Mouse (Mus musculus) ovary, postnatal 14 days (tissue): ENCODE measurements around the gene Leo1.
A peak's percentile ranks its signal among the peaks of the same experiment; 100 is the strongest.
"Not testable (repeated sequence)": the region's sequence is repeated elsewhere in the genome, so short reads cannot be mapped to it uniquely, and the experiment has no call there.

Source experiments
- DNase-seq: peaks from one replicate; pipeline ENCODE4 v3.0.0; 2022; ENCODE audit warnings: low spot score

Gene Leo1

DNA sequence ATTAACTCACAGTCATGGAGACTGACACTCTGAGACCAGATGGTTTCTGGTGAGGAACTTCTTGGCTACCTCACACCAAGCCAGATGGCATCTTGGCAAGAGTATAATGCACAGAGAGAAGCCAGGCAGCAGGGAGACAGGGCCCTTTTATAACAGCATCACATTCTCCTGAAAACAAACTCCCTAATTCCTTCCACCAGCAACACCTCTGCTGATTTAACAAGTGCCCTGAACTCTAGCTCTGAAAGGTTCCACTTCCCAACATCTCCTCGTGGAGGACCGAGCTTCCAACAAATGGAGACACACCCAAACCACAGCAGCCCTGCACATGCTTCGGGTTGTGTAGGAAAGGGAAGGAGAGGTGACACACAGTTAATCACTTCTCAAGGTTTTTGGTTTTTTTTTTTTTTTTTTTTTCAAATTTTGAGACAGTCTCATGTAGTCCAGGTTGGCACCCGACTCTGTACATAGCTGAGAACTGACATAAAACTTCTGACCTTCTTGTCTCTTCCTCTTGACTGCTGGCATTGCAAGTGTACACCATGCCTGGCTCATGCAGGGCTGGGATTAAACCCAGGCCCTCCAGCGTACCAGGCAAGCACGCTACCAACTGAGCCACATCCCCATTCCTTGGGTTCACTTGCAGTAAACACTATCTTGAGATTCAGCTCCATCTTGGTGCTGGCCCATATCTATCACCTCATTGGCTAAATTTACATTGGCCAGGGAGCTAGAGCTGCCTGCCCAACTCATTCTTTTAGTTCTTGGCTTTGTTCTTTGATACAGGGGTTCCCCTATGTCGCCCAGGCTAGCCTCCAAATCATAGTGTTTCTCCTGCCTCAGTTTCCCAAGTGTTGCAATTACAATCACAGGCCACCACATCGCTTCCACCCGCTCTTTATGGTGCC is 13.7 kb upstream of the Leo1 start:
- no peak for DNase-seq

DNA sequence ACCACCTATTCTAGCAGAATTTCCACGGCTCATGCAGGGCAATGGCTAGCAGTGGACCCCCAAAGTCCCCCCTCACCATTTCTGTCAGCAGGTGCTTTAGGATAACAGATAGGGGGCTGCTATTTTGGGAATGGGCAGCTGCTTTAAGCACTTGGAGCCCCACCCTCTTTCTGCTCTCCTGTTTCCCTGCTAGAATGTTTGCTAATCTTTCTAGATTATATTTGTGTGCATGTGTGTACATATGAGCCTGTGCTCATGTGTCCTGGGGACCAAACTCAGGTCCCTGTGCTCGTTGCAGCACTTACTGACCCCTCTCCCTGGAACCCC is 13.1 kb upstream of the Leo1 start:
- no peak for DNase-seq

- no peak for DNase-seq
Observed at GRCm38 (mm10) chr9:75429040-75429439, 12.3 kb upstream of the Leo1 start.

DNA sequence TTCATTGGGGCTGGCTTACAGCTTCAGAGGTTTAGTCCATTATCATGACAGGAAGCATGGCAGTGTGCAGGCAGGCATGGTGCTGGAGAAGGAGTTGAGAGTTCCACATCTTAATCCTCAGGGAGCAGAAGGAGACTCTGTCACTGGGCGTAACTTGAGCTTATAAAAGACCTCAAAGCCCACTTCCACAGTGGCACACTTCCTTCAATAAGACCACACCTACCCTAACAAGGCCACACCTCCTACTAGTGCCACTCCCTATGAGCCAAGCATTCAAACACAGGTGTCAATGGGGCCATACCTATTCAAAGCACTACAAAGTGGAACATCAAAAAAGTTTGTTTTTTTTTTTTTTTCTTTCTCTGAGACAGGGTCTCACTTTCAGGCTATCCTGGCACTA is 11.7 kb upstream of the Leo1 start:
- no peak for DNase-seq

GRCm38 (mm10) chr9:75430822-75431621 is 10.3 kb upstream of the Leo1 start:
- no peak for DNase-seq

DNA sequence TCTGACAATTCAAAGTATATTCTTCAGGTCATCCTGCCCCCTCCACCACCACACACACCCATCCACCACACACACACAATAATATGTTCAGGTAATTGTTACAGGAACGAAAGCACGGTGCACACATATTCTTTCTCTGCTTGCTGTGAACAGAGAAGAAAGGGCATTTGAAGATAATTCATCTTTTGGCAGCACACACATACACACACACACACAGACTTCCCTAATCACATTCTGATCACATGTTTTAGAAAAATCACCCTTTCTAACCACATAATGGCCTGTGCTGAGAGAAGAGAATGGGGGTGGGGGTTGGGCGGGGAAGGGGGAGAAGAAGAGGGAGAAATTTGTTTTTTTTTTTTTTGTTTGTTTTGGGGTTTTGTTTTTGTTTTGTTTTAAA is 8.6 kb upstream of the Leo1 start:
- no peak for DNase-seq

DNA sequence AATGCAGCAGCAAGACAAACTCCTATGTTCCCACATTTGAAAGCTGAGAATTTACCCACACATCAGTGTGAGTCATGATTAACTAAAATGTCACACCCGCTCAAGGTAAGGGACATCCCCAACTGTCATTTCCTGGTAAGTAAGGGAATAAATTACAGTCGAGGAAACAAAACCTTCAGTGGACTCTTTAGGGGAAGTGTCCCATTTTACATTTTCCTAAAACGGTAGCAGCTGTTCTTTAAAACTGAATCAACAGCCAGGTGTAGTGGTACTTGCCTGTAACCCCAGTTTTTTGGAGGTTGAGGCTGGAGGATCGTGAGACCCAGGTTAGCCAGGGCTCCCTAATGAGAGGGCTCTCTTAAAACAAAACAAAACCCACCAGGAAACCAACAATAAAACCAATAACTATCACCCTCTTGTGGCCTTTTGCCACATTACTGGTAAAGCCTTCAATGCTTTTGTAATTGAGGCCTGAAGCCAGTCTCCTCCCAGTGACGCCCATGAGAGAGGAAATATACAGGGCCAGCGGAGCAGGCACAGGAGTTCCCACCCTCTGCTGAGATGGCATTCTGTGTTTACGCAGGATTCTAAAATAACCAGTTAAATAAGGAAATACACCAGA is 7.0 kb upstream of the Leo1 start:
- DNase-seq = peak; percentile 31

GRCm38 (mm10) chr9:75434872-75435271 is 6.5 kb upstream of the Leo1 start:
- DNase-seq = no peak

DNA sequence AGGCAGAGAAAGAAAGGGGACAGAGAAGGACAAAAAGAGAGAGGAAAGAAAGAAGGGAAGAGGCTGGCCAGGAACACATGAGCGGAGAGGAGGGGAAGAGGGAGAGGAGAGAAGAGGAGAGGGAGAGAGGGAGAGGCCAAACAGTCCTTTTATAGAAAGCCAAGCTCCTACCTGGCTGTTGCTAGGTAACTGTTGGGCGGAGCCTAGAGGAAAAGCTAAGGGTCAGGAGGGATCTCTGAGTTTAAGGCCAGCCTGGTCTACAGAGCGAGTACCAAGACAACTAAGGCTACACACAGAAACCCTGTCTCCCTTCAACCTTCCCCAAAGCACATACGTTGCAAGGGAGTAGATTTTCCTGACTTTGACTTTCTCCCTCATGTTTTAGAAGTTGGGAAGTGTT is 6.0 kb upstream of the Leo1 start:
- DNase-seq = no peak

- DNase-seq = peak; percentile 49
Observed at GRCm38 (mm10) chr9:75435918-75436317, 5.4 kb upstream of the Leo1 start.

DNA sequence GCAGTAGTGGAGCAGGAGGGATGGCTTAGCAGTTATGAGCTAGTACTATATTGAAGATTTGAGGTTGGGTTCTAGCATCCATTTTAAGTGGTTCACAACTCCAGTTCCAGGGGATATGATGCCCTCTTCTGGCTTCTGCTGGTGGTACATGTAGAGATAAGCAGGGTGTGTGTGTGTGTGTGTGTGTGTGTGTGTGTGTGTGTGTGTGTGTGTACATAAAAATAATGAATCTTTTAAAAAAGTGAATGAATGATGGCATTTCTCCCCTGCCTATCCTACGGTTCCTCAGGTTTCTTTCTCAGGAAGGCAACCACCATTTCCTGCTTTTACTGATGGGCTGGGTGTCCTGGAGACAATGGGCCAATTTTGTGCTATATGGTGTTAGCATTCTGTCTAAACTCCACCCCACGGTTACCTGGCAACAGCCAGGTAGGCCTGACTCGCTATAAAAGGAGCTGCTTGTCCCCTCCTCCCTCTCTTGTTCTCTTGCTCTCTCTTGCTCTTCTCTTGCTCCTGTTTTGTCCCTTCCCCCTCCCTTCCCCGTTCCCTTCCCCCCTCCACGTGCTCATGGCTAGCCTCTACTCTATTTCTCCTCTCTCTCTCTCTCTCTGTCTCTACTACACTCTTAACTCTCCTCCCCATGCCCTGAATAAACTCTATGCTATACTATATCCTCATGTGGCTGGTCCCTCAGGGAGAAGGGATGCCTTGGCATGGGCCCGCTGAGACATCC is 3.5 kb upstream of the Leo1 start:
- no peak for DNase-seq

GRCm38 (mm10) chr9:75441691-75442131 is 387 bp downstream of the Leo1 start:
- no peak for DNase-seq

DNA sequence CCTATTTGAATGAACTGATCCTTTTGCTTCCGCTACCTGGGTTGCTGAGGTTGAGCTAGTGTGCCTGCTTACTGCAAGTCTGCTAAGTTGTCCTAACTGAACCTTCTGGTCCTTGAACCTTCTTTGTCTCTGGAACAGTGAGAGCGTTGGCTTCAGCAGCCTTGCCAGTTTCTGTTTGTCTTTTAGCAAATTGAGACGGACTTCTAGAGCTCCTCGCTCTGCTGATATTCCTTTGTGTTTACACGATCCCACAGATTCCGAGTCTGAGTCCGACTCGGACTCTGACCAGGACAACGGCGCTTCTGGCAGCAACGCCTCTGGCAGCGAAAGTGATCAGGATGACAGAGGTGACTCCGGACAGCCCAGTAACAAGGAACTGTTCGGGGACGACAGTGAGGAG is 3.7 kb downstream of the Leo1 start:
- DNase-seq = no peak

GRCm38 (mm10) chr9:75446574-75446973 is 5.2 kb downstream of the Leo1 start:
- not testable (repeated sequence) for DNase-seq

GRCm38 (mm10) chr9:75448021-75448420 is 6.7 kb downstream of the Leo1 start:
- no peak for DNase-seq

DNA sequence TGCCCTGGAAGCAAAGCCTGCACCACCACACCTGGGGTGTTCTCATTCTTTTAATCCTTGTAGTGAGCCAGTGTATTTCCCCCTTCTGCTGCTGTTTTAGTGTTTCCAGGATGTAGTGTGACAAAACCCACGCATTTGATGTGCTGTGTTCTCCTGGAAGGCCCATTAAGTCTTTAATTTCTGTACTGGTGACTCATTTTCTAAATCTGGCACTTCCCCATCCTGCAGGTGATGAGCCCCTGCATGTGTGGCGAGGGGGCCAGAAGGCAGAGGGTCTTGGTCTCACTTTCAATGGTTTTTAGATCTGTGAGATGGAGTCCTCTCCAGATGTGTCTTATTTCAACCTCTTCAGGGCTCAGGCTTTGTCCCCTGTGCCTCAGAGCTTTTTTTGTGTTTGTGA is 12.7 kb downstream of the Leo1 start:
- no peak for DNase-seq

DNA sequence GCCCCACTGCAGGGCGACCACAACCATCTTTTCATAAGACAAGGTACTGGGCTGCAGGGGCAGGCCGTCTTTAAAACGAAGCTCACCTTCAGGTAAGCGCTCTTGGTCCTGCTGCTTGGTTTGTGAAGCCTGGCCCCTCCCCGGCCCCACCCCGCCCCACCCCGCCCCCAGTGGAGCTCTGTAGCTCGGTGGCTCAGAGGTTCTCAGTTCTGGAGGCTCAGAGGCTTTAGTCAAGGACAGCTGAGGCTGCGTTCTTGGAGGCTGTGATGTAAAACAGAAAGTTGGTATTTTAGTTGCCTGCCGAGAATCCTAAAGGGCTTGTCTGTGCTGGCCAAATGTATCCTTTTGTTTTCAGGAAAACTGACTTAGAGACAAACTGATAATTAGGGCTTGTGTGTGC is 14.4 kb downstream of the Leo1 start:
- no peak for DNase-seq

DNA sequence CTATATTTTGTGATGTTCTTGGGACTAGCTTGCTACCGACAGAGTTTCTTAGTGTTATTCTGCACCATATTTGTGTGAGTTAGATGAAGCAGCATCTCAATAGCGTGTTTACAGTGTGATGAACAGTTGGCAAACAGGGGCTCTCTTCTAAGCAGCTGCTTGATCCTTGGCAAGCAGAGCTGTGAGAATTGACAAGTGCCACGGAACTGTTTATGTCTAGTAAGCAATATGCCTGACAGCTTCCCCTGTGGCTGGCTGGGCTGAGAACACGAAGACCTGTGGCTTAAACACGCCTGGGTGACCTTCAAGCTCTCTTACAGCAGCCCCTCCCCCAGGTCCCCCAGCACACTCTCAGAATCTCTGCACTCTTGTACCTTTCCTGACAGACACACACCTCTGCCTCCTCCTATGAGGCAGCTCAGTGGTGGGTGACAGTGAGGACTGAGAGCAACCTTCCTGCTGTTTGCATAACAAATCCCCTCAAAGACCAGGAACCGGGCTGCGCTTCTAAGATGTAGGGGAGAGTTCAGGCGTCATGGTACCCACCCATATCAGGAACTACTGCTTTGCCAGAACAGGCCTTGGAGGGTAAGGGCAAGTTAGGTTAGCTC is 21.8 kb downstream of the Leo1 start:
- DNase-seq = no peak

DNA sequence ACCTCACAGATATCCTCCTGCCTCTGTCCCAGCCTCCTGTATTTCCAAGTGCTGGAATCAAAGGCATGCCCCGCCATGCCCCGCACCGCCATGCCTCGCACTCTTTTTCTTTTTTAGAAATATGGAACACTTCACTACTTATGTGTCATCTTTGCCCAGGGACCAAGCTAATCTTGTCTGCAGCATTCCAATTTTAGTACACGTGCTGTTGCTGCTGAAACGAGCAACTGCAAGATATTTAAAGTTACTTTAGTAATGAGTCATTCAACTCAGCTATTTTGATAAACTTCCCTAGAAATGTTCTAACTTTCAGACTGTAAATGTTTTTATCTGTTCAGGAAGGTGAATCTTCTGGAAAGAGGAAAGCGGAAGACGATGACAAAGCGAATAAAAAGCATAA is 24.5 kb downstream of the Leo1 start:
- no peak for DNase-seq

- no peak for DNase-seq
Observed at GRCm38 (mm10) chr9:75466641-75467040, 25.3 kb downstream of the Leo1 start.

DNA sequence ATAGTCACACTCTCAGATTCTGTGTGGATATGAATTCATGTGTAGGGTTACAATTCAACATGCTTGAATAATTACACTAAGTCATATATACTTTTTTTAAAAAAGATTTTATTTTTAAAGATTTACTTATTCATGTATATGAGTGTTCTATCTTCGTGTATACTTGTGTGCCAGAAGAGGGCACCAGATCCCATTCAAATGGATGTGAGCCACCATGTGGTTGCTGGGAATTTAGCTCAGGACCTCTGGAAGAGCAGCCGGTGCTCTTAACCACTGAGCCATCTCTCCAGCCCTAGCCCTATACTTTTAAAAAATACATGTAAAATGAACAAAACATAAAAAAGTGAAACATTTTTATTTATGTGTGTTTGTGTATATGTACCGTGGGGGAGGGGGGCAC is 26.3 kb downstream of the Leo1 start:
- DNase-seq = no peak

DNA sequence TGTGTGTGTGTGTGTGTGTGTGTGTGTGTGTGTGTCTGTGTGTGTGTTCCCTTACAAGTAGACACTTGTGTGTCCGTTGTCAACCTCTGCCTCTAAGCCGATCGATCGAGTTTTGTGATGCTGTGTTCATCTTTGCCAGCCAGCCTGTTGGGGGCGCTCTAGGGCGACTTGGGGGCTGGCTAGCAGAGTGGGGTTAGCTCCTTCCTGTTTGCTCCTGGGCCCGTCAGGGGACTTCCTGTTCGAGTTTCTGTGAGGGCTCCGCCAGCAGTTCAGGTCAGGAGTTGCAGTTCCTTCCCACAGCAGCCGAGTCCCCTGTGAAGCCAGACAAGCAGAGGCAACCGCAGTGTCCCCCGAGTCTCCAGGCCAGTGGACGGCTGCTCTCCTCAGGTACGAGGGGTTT is 27.0 kb downstream of the Leo1 start:
- DNase-seq = no peak
